Mouse (Mus musculus) small intestine, adult 2 months (tissue): ENCODE results near the gene Cdh23. TPM values are rescaled to one million over a fixed set of nuclear protein-coding genes. Genes with fewer than 3 reads are reported as not detected.

Source experiments
- H3K27ac ChIP-seq: fragments of 200-500 bp; 2 replicates; pipeline ENCODE4 v1.5.1; 2012; ENCODE audit warnings: low read depth, low read length, control low read depth, inconsistent platforms; ENCODE audit not compliant: insufficient read depth
- H3K27me3 ChIP-seq: fragments of 200-500 bp; 2 replicates; pipeline ENCODE4 v1.6.1; 2012; ENCODE audit warnings: mild to moderate bottlenecking, moderate library complexity, low read length, inconsistent platforms; ENCODE audit not compliant: control insufficient read depth, insufficient read depth
- H3K36me3 ChIP-seq: fragments of 200-500 bp; 2 replicates; pipeline ENCODE4 v1.6.1; 2012; ENCODE audit warnings: mild to moderate bottlenecking, low read length, control low read depth, inconsistent platforms; ENCODE audit not compliant: control insufficient read depth, insufficient read depth
- H3K4me1 ChIP-seq: fragments of 200-500 bp; 2 replicates; pipeline ENCODE4 v1.6.1; 2012; ENCODE audit warnings: low read length, inconsistent platforms, mixed read lengths; ENCODE audit not compliant: control insufficient read depth, insufficient read depth, insufficient read length
- H3K4me3 ChIP-seq: fragments of 200-500 bp; 2 replicates; pipeline ENCODE4 v1.5.1; 2012; ENCODE audit warnings: low read depth, mild to moderate bottlenecking, control low read depth, inconsistent platforms, low read length, moderate library complexity
- CTCF ChIP-seq: fragments of 200-500 bp; IDR thresholded peaks from 2 replicates; pipeline ENCODE4 v1.5.1; 2012; ENCODE audit warnings: low read depth, mild to moderate bottlenecking, control low read depth, inconsistent platforms, low read length, moderate library complexity, mixed read lengths; ENCODE audit not compliant: insufficient replicate concordance, insufficient read length; ENCODE audit errors: extremely low read depth
- POLR2A ChIP-seq: fragments of 200-500 bp; IDR thresholded peaks from 2 replicates; pipeline ENCODE4 v1.6.1; 2012; ENCODE audit warnings: low read depth, mild to moderate bottlenecking, control low read depth, inconsistent platforms, low read length, moderate library complexity
- WGBS: fragments of 180-500 bp; shearing (Covaris S2); methylation state at CpG from one replicate; pipeline ENCODE4 v1.1.7; 2018; 5-methylcytosine and 5-hydroxymethylcytosine counted together
- polyA plus RNA-seq: library from polyadenylated mRNA; depleted of rRNA; stranded (reverse); fragments of >200 nt; gene quantifications from 2 replicates; pipeline ENCODE4 v1.2.3, GENCODE M21; 2012

Cdh23 gene
- polyA plus RNA-seq, 1 experiment = 0.35 TPM

DNA sequence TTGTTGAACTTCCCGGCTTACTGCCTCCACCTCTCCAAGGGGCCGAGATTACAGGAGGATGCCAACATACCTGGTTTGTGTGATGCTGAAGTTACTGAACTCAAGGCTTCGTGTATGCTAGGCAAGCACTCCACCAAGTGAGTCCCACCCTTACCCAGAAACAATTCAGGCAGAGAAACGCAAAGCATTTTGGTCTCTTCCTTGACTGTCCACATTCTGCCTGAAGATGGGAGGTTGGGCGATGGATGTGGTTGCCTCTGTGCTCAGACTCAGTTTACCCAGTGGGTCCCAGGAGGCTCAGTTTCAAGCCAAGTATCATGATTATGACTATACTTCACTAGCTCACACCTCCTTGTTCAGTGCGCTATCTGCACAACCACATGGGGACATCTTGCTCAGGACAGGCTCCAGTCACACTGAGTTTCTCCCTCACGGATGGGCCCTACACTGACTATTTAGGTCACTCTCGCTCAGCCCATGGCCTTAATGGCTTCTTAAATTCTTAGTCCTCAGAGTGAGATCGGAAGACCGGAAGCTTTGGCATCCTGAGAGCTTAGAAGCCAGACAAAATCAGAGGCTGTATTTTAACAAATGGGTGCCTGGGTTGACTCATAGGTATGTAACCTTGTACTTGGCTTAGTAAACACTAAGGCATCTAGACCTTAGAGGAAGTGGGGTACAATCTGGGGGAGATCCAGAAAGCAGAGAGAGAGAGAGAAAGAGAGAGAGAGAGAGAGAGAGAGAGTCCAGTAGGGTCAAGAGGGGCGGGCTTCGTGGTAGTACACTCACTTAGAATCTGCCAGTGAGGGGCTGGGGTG lies 118.2 kb downstream of the Cdh23 start:
- whole genome bisulfite sequencing = 80% methylated on average over 12 of the region's 12 CpGs
- H3K27me3 ChIP-seq = no peaks in the 10 kb centered on the region
- no peak overlapping the region for H3K4me3 ChIP-seq
- H3K27ac ChIP-seq = no peak overlapping the region
- no peaks in the 10 kb centered on the region for H3K36me3 ChIP-seq
- H3K4me1 ChIP-seq = no peaks in the 10 kb centered on the region
- TF ChIP-seq CTCF = no peak
- TF ChIP-seq POLR2A = no peak

DNA sequence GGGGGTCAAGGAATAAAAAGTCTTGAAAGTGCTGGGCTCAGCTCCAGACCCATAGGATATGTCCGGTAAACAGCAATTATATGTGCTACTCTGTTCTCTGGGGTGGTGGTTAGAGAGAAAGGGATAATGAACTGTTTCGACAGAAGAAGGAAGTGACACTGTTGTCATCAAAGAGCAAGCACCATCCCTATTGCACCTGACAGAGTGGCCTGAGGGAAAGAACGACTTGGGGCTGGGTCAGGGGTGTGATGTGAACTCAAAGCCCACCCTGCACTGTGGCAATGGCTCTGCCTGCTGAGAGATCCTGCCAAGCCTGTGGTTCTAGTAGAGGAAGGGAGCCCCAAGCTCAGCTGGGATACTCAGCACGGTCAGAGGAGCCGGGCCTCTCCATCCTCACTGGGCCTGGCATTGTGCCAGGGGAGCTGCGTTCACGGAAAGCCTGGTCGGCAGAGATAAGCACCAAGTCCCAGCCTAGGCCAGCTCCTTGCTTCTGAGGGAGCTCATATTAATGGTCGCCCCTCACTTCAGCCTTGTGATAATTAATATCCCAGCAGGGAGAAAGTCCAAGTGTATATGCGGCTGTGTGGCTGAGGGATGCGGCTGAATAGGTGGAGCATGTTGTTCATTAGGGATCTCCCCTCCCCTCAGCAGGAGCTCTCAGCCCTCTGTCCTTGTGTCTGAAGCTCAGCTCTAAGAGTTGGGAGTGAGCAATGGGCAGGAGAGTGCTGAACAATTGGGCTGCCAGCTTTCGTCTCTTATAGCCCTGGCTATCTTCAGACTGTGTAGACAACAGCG lies 119.0 kb downstream of the Cdh23 start:
- Histone ChIP-seq H3K4me3 (no peak overlapping the region), H3K4me1 (no peaks in the 10 kb centered on the region), H3K36me3 (no peaks in the 10 kb centered on the region), H3K27me3 (no peaks in the 10 kb centered on the region), H3K27ac (no peak overlapping the region)
- WGBS = 19% methylated on average over 13 of the region's 13 CpGs
- TF ChIP-seq POLR2A = no peak
- no peak for TF ChIP-seq CTCF

DNA sequence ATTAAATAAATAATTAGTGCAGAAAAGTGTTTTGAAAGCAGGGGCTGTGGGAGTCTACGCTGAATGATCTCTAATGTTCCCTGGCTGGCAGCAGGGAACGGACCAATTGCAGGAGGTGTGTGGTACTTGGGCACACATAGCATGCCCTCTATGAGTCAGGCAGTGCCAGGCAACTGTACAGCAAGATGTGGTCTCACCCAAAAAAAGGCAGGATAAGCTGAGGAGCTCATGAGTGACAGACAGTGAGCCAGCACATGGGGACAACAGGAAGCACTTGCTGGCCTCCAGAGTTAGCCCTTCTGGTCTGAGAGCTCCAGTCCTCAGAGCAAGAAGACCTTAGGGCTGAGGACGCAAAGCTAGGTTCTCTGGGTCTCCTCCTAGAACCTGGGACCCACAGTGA lies 121.4 kb downstream of the Cdh23 start:
- no peak overlapping the region for H3K27ac ChIP-seq
- TF ChIP-seq CTCF = no peak
- no peak for TF ChIP-seq POLR2A
- H3K27me3 ChIP-seq = no peaks in the 10 kb centered on the region
- no peaks in the 10 kb centered on the region for H3K4me1 ChIP-seq
- no peaks in the 10 kb centered on the region for H3K36me3 ChIP-seq
- H3K4me3 ChIP-seq = no peak overlapping the region
- 85% methylated on average over 3 of the region's 3 CpGs for WGBS

DNA sequence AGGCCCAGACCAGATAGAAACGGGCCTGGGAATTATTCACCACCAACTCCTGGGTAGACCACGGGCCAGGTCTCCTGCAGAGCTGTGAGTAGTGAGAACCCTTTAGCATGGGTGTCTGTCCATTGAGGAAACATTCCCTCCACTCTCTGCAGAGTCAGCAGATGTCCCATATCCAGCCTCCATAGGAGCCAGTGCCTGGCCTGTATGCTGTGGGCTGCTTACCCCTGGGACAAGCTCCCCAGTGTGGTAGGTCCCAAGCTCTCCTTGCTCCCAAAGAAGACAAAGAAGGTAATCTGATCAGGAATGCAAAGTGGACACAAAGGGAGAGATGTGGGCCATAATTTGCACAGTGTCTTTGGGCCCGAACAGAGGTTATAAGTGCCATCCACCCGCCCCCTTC lies 124.8 kb downstream of the Cdh23 start:
- Histone ChIP-seq H3K27ac (no peak overlapping the region), H3K4me1 (no peaks in the 10 kb centered on the region), H3K27me3 (no peaks in the 10 kb centered on the region), H3K4me3 (no peak overlapping the region), H3K36me3 (no peaks in the 10 kb centered on the region)
- 68% methylated on average over 4 of the region's 4 CpGs for WGBS
- TF ChIP-seq POLR2A (no peak), CTCF (no peak)

DNA sequence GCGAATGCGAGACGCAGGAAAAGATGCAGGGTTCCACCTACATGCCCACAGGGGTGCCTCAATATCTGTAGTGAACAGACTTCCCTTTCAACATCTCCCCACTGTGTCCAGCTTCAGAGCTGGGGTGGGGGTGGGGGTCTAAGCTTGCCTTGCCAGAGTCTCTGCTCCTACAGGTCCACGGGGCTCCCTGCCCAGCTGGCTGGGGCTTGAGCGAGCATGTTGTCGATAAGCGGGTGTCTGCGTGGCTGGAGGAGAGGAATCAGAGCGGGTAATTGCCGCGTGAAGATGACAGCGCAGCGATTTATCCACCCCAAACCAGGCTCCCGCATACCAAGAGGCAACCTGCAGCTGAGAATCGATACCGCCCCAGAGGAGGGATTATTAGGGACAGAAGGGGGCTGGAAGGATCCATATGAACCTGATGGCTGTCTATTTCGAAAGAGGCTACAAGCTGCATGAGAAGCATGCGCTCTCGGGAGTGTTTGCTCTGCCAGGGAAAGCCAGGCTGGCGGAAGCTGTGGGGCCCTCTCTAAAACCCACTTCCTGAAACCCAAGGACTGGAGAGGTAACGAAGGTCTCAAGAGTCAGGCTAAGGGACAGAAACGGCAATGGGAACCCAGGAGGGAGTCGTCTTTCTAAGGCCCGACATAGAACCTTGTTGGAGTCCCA lies 129.8 kb downstream of the Cdh23 start:
- H3K4me3 ChIP-seq = peak overlapping the region; percentile 13
- H3K27ac ChIP-seq = no peak overlapping the region
- TF ChIP-seq CTCF (no peak), POLR2A (no peak)
- H3K4me1 ChIP-seq = no peaks in the 10 kb centered on the region
- H3K27me3 ChIP-seq = no peaks in the 10 kb centered on the region
- WGBS = 34% methylated on average over 24 of the region's 24 CpGs
- H3K36me3 ChIP-seq = no peaks in the 10 kb centered on the region

DNA sequence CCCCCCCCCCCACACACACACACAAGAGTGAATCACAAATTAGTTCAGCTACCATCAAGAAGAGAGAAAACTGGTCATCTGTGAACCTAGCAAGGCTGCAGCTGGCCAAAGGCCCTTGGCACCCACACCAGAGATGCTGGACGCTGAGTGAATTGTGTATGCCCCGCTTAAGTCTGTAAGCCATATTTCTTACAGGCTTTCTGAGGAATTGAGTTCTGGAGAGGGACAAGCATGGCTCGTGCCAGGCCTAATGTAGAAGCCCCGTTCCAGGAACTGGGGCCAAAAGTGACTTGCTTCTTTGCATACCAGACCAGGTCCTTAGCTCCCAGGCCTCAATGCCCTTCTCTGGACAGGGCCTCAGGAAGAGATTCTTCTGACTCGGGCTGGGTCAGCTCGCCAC lies 132.2 kb downstream of the Cdh23 start:
- Histone ChIP-seq H3K36me3 (no peaks in the 10 kb centered on the region), H3K4me3 (no peak overlapping the region), H3K4me1 (no peaks in the 10 kb centered on the region), H3K27me3 (no peaks in the 10 kb centered on the region), H3K27ac (no peak overlapping the region)
- 73% methylated on average over 6 of the region's 6 CpGs for WGBS
- TF ChIP-seq POLR2A = no peak
- TF ChIP-seq CTCF = no peak

DNA sequence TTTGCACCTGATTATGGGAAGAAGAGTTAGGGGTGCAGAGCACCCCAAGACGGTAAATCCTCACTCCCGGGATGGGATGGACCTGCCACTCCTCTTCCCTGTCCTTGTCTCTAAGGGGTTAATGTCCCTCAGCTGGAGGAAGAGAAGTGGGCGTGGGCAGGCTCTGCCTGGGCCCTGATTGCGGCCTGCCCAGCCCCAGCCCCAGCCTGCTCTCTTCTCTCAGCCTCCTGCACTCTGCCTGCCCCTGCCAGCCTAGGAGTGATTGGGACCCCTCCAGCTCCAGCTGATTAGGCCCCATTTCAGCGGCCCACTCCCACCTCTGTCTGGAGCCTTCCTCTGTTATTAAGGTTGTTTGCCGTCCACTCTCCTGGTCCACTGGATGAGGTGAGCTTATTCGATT lies 133.3 kb downstream of the Cdh23 start:
- H3K4me1 ChIP-seq = no peaks in the 10 kb centered on the region
- 23% methylated on average over 7 of the region's 7 CpGs for WGBS
- H3K4me3 ChIP-seq = no peak overlapping the region
- H3K27me3 ChIP-seq = no peaks in the 10 kb centered on the region
- H3K27ac ChIP-seq = no peak overlapping the region
- TF ChIP-seq CTCF = no peak
- TF ChIP-seq POLR2A = no peak
- no peaks in the 10 kb centered on the region for H3K36me3 ChIP-seq
